Mouse (Mus musculus) thymus, adult 2 months (tissue): ENCODE data around the gene Lias.

Experiments
- CTCF ChIP-seq: fragments of 200-500 bp; IDR thresholded peaks from 2 replicates; pipeline ENCODE4 v1.5.1; 2012; ENCODE audit warnings: mild to moderate bottlenecking, control low read depth, low read length, moderate library complexity, borderline replicate concordance; ENCODE audit not compliant: control insufficient read depth, poor library complexity, insufficient read depth; ENCODE audit errors: extremely low read depth
- POLR2A ChIP-seq: fragments of 200-500 bp; IDR thresholded peaks from 2 replicates; pipeline ENCODE4 v1.6.1; 2012; ENCODE audit warnings: mild to moderate bottlenecking, low read length, control low read depth, moderate library complexity; ENCODE audit not compliant: control insufficient read depth, poor library complexity, insufficient read depth; ENCODE audit errors: extremely low read depth

- TF ChIP-seq CTCF (no peak), POLR2A (no peak)
These were observed 27.8 kb downstream of the Lias start for GRCm38 (mm10) chr5:65419136-65419535.
